Mouse (Mus musculus): ENCODE results near the gene Sorbs1. TPM values are rescaled to one million over a fixed set of nuclear protein-coding genes. Genes with fewer than 3 reads are reported as not detected.

Sorbs1 gene
- polyA plus RNA-seq, 1 experiment from 2014 or later: 46.5 TPM

DNA sequence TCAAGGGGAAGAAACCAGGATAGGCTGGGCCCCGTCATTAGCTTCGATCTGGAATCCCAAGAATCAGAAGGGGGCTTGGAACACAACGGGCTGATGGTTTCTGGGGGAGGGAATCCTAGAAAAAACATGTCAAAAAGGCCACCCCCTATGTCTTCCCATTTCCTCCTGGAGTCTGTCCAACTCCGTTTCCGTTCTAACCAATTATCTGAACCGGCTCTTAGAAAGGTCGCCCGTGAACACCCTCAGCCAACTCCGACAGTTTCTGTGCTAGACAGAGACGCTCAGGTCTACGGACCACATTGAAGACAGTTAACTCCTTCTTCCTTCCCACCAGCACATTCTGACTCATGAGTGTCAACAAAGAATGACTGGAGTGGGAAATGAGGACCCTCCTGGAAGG is 107.8 kb downstream of the Sorbs1 start:
- WGBS: 22% methylated on average over 11 of the region's 11 CpGs
- Histone ChIP-seq H3K27me3 (ENCODE audit: insufficient read depth, low read length) (no peaks in the 10 kb centered on the region), H3K27ac (peak overlapping the region; percentile 75), H3K9ac (ENCODE audit: low read depth, low read length) (0 out of 2 replicates have a peak overlapping the region, but pooled peaks have one; percentile 4), H3K4me2 (ENCODE audit: low read length) (no peak overlapping the region), H3K36me3 (ENCODE audit: insufficient read depth, low read length) (no peaks in the 10 kb centered on the region), H3K9me3 (replicated peaks; ENCODE audit: low read length) (no peaks in the 10 kb centered on the region), H3K4me3 (replicated peaks; ENCODE audit: low read depth, low read length) (no peak overlapping the region), H3K4me1 (replicated peaks; ENCODE audit: insufficient read depth, low read length) (peaks cover 26% of the 10 kb centered on the region; the same call in 1 of the 2 replicates)
- ATAC-seq (replicated peaks; ENCODE audit: low FRiP score, low read depth) (no peak; the same call in 1 of the 2 replicates), DNase-seq (ENCODE audit: low spot score) (peak; percentile 80)
- no peak for TF ChIP-seq CTCF (IDR thresholded peaks at IDR 0.05; ENCODE audit: low read depth)

GRCm38 (mm10) chr19:40404582-40404981 is 109.0 kb downstream of the Sorbs1 start:
- no peaks in the 10 kb centered on the region for H3K27me3 ChIP-seq (ENCODE audit: insufficient read depth, low read length)
- no peak overlapping the region for H3K4me2 ChIP-seq (ENCODE audit: low read length)
- H3K4me1 ChIP-seq (replicated peaks; ENCODE audit: insufficient read depth, low read length): peaks cover 21% of the 10 kb centered on the region; the same call in 1 of the 2 replicates
- ATAC-seq (replicated peaks; ENCODE audit: low FRiP score, low read depth): no peak
- H3K36me3 ChIP-seq (ENCODE audit: insufficient read depth, low read length): no peaks in the 10 kb centered on the region
- H3K9me3 ChIP-seq (replicated peaks; ENCODE audit: low read length): no peaks in the 10 kb centered on the region
- peak; percentile 54 for TF ChIP-seq CTCF (IDR thresholded peaks at IDR 0.05; ENCODE audit: low read depth)
- no peak for DNase-seq (ENCODE audit: low spot score)
- 0 out of 2 replicates have a peak overlapping the region, but pooled peaks have one; percentile 75 for H3K27ac ChIP-seq
- WGBS: 82% methylated on average over 2 of the region's 2 CpGs
- H3K4me3 ChIP-seq (replicated peaks; ENCODE audit: low read depth, low read length): no peak overlapping the region
- no peak overlapping the region for H3K9ac ChIP-seq (ENCODE audit: low read depth, low read length)

- Histone ChIP-seq H3K9ac (ENCODE audit: low read depth, low read length) (no peak overlapping the region), H3K27ac (no peak overlapping the region), H3K4me1 (replicated peaks; ENCODE audit: insufficient read depth, low read length) (peaks cover 20% of the 10 kb centered on the region; the same call in 1 of the 2 replicates), H3K9me3 (replicated peaks; ENCODE audit: low read length) (no peaks in the 10 kb centered on the region), H3K36me3 (ENCODE audit: insufficient read depth, low read length) (no peaks in the 10 kb centered on the region), H3K4me2 (ENCODE audit: low read length) (no peak overlapping the region), H3K27me3 (ENCODE audit: insufficient read depth, low read length) (no peaks in the 10 kb centered on the region), H3K4me3 (replicated peaks; ENCODE audit: low read depth, low read length) (no peak overlapping the region)
- ATAC-seq (replicated peaks; ENCODE audit: low FRiP score, low read depth) (no peak), DNase-seq (ENCODE audit: low spot score) (no peak)
- no peak for TF ChIP-seq CTCF (IDR thresholded peaks at IDR 0.05; ENCODE audit: low read depth)
- 72% methylated on average over 4 of the region's 4 CpGs for WGBS
Measured at GRCm38 (mm10) chr19:40403999-40404398, 109.6 kb downstream of the Sorbs1 start.

DNA sequence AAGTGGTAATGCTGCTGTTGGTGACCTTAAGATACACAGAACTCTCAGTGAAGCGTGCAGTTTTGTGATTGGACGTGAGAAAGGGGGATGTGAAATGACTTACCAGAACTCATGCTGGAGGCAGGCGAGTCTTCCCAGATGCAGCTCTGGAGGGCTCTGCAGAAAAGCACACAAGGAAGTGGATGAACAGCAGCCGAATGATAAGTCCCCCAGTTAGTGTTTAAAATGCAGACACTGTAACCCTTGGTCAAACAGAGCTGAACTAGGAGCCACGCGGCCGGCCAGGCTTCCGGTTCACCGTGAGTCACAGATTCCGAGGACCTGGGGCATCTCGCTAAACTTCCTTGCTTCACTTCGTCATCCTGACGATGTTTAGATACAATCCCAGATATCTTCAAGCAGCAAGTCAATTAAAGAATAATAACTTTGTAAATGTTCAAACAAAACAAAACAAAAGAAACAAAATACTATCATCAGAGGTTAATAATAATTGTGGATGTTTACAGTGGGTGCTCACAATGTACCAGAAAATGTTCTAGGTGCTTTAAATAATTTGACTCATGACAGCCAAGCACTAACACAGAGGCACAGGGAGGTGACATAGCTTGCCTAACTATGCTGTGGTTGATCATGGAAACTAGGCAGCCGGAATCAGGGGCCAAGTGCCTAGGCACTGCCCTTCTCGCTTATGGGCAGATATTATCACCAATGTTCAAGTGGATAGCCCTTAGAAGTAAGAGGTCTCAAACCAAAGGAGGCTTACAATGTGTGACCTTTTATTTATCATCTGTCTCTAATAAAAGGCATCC is 111.2 kb downstream of the Sorbs1 start:
- no peaks in the 10 kb centered on the region for H3K27me3 ChIP-seq (ENCODE audit: insufficient read depth, low read length)
- no peaks in the 10 kb centered on the region for H3K36me3 ChIP-seq (ENCODE audit: insufficient read depth, low read length)
- 0 out of 2 replicates have a peak overlapping the region, but pooled peaks have one; percentile 8 for H3K9ac ChIP-seq (ENCODE audit: low read depth, low read length)
- H3K27ac ChIP-seq: peak overlapping the region; percentile 70
- no peaks in the 10 kb centered on the region for H3K9me3 ChIP-seq (replicated peaks; ENCODE audit: low read length)
- no peak for DNase-seq (ENCODE audit: low spot score)
- peaks cover 20% of the 10 kb centered on the region; the same call in 1 of the 2 replicates for H3K4me1 ChIP-seq (replicated peaks; ENCODE audit: insufficient read depth, low read length)
- no peak overlapping the region for H3K4me3 ChIP-seq (replicated peaks; ENCODE audit: low read depth, low read length)
- no peak for TF ChIP-seq CTCF (IDR thresholded peaks at IDR 0.05; ENCODE audit: low read depth)
- ATAC-seq (replicated peaks; ENCODE audit: low FRiP score, low read depth): no peak
- no peak overlapping the region for H3K4me2 ChIP-seq (ENCODE audit: low read length)
- WGBS: 48% methylated on average over 15 of the region's 15 CpGs

GRCm38 (mm10) chr19:40401213-40401612 is 112.4 kb downstream of the Sorbs1 start:
- DNase-seq (ENCODE audit: low spot score): no peak
- H3K9ac ChIP-seq (ENCODE audit: low read depth, low read length): no peak overlapping the region
- TF ChIP-seq CTCF (IDR thresholded peaks at IDR 0.05; ENCODE audit: low read depth): no peak

GRCm38 (mm10) chr19:40400426-40401030 is 113.1 kb downstream of the Sorbs1 start:
- Histone ChIP-seq H3K27ac (peak overlapping the region; percentile 54; the same call in 1 of the 2 replicates), H3K4me3 (replicated peaks; ENCODE audit: low read depth, low read length) (no peak overlapping the region), H3K9ac (ENCODE audit: low read depth, low read length) (no peak overlapping the region), H3K27me3 (ENCODE audit: insufficient read depth, low read length) (no peaks in the 10 kb centered on the region), H3K4me2 (ENCODE audit: low read length) (no peak overlapping the region), H3K9me3 (replicated peaks; ENCODE audit: low read length) (no peaks in the 10 kb centered on the region), H3K4me1 (replicated peaks; ENCODE audit: insufficient read depth, low read length) (peaks cover 11% of the 10 kb centered on the region), H3K36me3 (ENCODE audit: insufficient read depth, low read length) (no peaks in the 10 kb centered on the region)
- no peak for TF ChIP-seq CTCF (IDR thresholded peaks at IDR 0.05; ENCODE audit: low read depth)
- ATAC-seq (replicated peaks; ENCODE audit: low FRiP score, low read depth) (no peak), DNase-seq (ENCODE audit: low spot score) (no peak)
- WGBS: 41% methylated on average over 11 of the region's 11 CpGs

More at GRCm38 (mm10) chr19:40401213-40401612, 112.4 kb downstream of the Sorbs1 start:
- 46% methylated on average over 7 of the region's 7 CpGs for WGBS
- Histone ChIP-seq H3K4me3 (replicated peaks; ENCODE audit: low read depth, low read length) (no peak overlapping the region), H3K27me3 (ENCODE audit: insufficient read depth, low read length) (no peaks in the 10 kb centered on the region), H3K36me3 (ENCODE audit: insufficient read depth, low read length) (no peaks in the 10 kb centered on the region), H3K9me3 (replicated peaks; ENCODE audit: low read length) (no peaks in the 10 kb centered on the region), H3K4me2 (ENCODE audit: low read length) (no peak overlapping the region), H3K4me1 (replicated peaks; ENCODE audit: insufficient read depth, low read length) (peaks cover 16% of the 10 kb centered on the region; the same call in 1 of the 2 replicates), H3K27ac (peak overlapping the region; percentile 70; the same call in 1 of the 2 replicates)
- peak; percentile 73 for ATAC-seq (replicated peaks; ENCODE audit: low FRiP score, low read depth)
